Mouse (Mus musculus) bone marrow, adult 2 months (tissue): ENCODE measurements around the gene Defb30.

Experiments
- CTCF ChIP-seq: fragments of 200-500 bp; IDR thresholded peaks from 2 replicates; pipeline ENCODE4 v1.5.1; 2011; ENCODE audit warnings: low read length, control low read depth; ENCODE audit not compliant: control insufficient read depth, insufficient read depth
- POLR2A ChIP-seq: fragments of 200-500 bp; IDR thresholded peaks from 2 replicates; pipeline ENCODE4 v1.6.1; 2011; ENCODE audit warnings: low read depth, mild to moderate bottlenecking, control low read depth, low read length, borderline replicate concordance; ENCODE audit not compliant: control insufficient read depth

GRCm38 (mm10) chr14:63066630-63067310 is 17.0 kb upstream of the Defb30 start:
- no peak for TF ChIP-seq POLR2A
- TF ChIP-seq CTCF = peak; percentile 54
